ENCODE assay signal across 20 mouse cellular contexts in genomic region chr15:63693561-63693960, GRCm38 (mm10).
"Had no signal": no experiment of that assay in that cellular context is flagged by ENCODE, and none has a peak within 500 bp of the region (broad histone marks: within the 10 kb centered on the region; RNA-seq: fewer than 3 reads in every experiment).

No protein-coding gene starts in this region.

- H3K4me2 ChIP-seq: intestine, embryonic 15.5 days; kidney, embryonic 15.5 days; liver, embryonic 11.5 days; lung, embryonic 14.5 days; neural tube, embryonic 13.5 days; stomach, embryonic 15.5 days had no signal

- H3K4me1 ChIP-seq: intestine, embryonic 15.5 days; neural tube, embryonic 13.5 days; stomach, embryonic 15.5 days had no signal

- DNase-seq: kidney, adult 11 months; kidney, adult 8-10 months; kidney, postnatal 10 days; kidney, postnatal 36 days; layer of hippocampus, postnatal 36 days; lung, embryonic 14.5 days; right cerebral cortex, adult 18-20 months; right cerebral cortex, postnatal 14 days; right cerebral cortex, postnatal 4 days; thymus, postnatal 25 days had no signal

- H3K27me3 ChIP-seq: intestine, embryonic 15.5 days; kidney, embryonic 15.5 days; megakaryocyte, embryonic 14.5 days; neural tube, embryonic 13.5 days; stomach, embryonic 15.5 days had no signal

- H3K27ac ChIP-seq: intestine, embryonic 15.5 days; kidney, embryonic 15.5 days; left cerebral cortex, adult 2 months; macrophage; midbrain, embryonic 12.5 days; neural tube, embryonic 13.5 days; stomach, embryonic 15.5 days had no signal

- H3K9ac ChIP-seq: intestine, embryonic 15.5 days; kidney, embryonic 15.5 days; lung, embryonic 14.5 days; midbrain, embryonic 12.5 days; neural tube, embryonic 13.5 days; stomach, embryonic 15.5 days had no signal

- H3K36me3 ChIP-seq: intestine, embryonic 15.5 days; kidney, embryonic 15.5 days; midbrain, embryonic 12.5 days; neural tube, embryonic 13.5 days; stomach, embryonic 15.5 days had no signal

- H3K4me3 ChIP-seq: intestine, embryonic 15.5 days; kidney, embryonic 15.5 days; left cerebral cortex, adult 2 months; megakaryocyte, embryonic 14.5 days; midbrain, embryonic 12.5 days; myocyte; neural tube, embryonic 13.5 days; stomach, embryonic 15.5 days had no signal

- ATAC-seq: intestine, embryonic 15.5 days had no signal

- H3K9me3 ChIP-seq: intestine, embryonic 15.5 days; kidney, embryonic 15.5 days; megakaryocyte, embryonic 14.5 days; midbrain, embryonic 12.5 days; neural tube, embryonic 13.5 days; stomach, embryonic 15.5 days had no signal
